Mouse (Mus musculus) liver, embryonic 14.5 days (tissue): Measurements from ENCODE around the gene Hmx2. TPM values are rescaled to one million over a fixed set of nuclear protein-coding genes. Genes with fewer than 3 reads are reported as not detected.

Experiments used
- ATAC-seq: fragments of 200-750 bp; cut with Nextera tagmentation; 2 replicates; pipeline ENCODE4 v1.8.0; 2017; ENCODE audit warnings: moderate number of reproducible peaks, mild to moderate bottlenecking, moderate library complexity; ENCODE audit not compliant: insufficient read depth
- DNase-seq, 3 experiments: peaks; one replicate each; pipeline ENCODE4 v3.0.0-alpha.2; 2012 to 2013; ENCODE audit warnings: low read depth in 3 of 3, low spot score in 3 of 3
- H3K27ac ChIP-seq: fragments of 300-500 bp; sonication (generic); 2 replicates; pipeline ENCODE4 v1.5.1; 2014; ENCODE audit warnings: moderate library complexity, mild to moderate bottlenecking, control low read depth, inconsistent platforms
- H3K27me3 ChIP-seq: fragments of 300-500 bp; sonication (generic); 2 replicates; pipeline ENCODE4 v1.6.1; 2014; ENCODE audit warnings: mild to moderate bottlenecking, low read length, moderate library complexity; ENCODE audit not compliant: control insufficient read depth, insufficient read depth
- H3K36me3 ChIP-seq: fragments of 300-500 bp; sonication (generic); replicated peaks from 2 replicates; pipeline ENCODE4 v1.6.1; 2014; ENCODE audit warnings: low read depth; ENCODE audit not compliant: control insufficient read depth, insufficient read depth
- H3K4me1 ChIP-seq, 2 experiments: fragments of 200-500 bp in 1 of 2; fragments of 300-500 bp in 1 of 2; sonication (generic) in 1 of 2; replicated peaks; 2 replicates each; pipeline ENCODE4 v1.6.1; 2012 to 2014; ENCODE audit warnings: antibody characterized with exemption in 1 of 2, inconsistent platforms in 1 of 2, low read length in 1 of 2; ENCODE audit not compliant: control insufficient read depth in 2 of 2, insufficient read depth in 2 of 2
- H3K4me2 ChIP-seq: fragments of 300-500 bp; sonication (generic); 2 replicates; pipeline ENCODE4 v1.6.1; 2014; ENCODE audit warnings: low read depth, mild to moderate bottlenecking, control low read depth, moderate library complexity
- H3K4me3 ChIP-seq, 2 experiments: fragments of 200-500 bp in 1 of 2; fragments of 300-500 bp in 1 of 2; sonication (generic) in 1 of 2; 2 replicates each; pipeline ENCODE4 v1.5.1; 2012 to 2014; ENCODE audit warnings: low read depth in 2 of 2, low read length in 2 of 2, mild to moderate bottlenecking in 2 of 2, control low read depth in 1 of 2, inconsistent platforms in 1 of 2, moderate library complexity in 1 of 2; ENCODE audit not compliant: insufficient read depth in 1 of 2
- H3K9ac ChIP-seq: fragments of 300-500 bp; sonication (generic); replicated peaks from 2 replicates; pipeline ENCODE4 v1.6.1; 2014; ENCODE audit warnings: mild to moderate bottlenecking, control low read depth, moderate library complexity
- H3K9me3 ChIP-seq: fragments of 300-500 bp; sonication (generic); 2 replicates; pipeline ENCODE4 v1.6.1; 2016; ENCODE audit warnings: low read length, mixed read lengths; ENCODE audit not compliant: control insufficient read depth
- CTCF ChIP-seq: IDR thresholded peaks from 2 replicates; pipeline ENCODE4 v1.5.1; 2016; ENCODE audit warnings: antibody characterized with exemption, low read depth, control low read depth
- EP300 ChIP-seq: IDR thresholded peaks from 2 replicates; pipeline ENCODE4 v1.6.1; 2016; ENCODE audit warnings: antibody characterized with exemption, low read depth
- WGBS: fragments of 180-500 bp; shearing (Covaris S2); extraction: QIAGEN DNeasy Blood & Tissue Kit; methylation state at CpG from one replicate; pipeline ENCODE4 v1.1.7; 2014; ENCODE audit not compliant: insufficient replicate concordance; 5-methylcytosine and 5-hydroxymethylcytosine counted together
- polyA plus RNA-seq, 2 experiments: library from polyadenylated mRNA; depleted of rRNA in 1 of 2; stranded (reverse) in 1 of 2; unstranded in 1 of 2; fragments of >200 nt; fragmentation: Nextera tagmentation in 1 of 2; extraction: Ambion mirVana in 1 of 2; gene quantifications; 2 replicates each; pipeline versions ENCODE4 v1.2.1 to v1.2.3; 2012 to 2014

Gene Hmx2
- polyA plus RNA-seq, 2 experiments: not detected

GRCm38 (mm10) chr7:131603186-131603585 is 54.6 kb downstream of the Hmx2 start:
- DNase-seq (no peak), ATAC-seq (no peak)
- Histone ChIP-seq H3K4me3 (no peak overlapping the region), H3K9me3 (no peaks in the 10 kb centered on the region), H3K4me2 (no peak overlapping the region), H3K36me3 (no peaks in the 10 kb centered on the region), H3K27ac (no peak overlapping the region), H3K4me1 (no peaks in the 10 kb centered on the region), H3K9ac (no peak overlapping the region), H3K27me3 (no peaks in the 10 kb centered on the region)
- TF ChIP-seq EP300 (no peak), CTCF (no peak)
- WGBS: 5% methylated on average over 9 of the region's 11 CpGs

GRCm38 (mm10) chr7:131604946-131605345 is 56.4 kb downstream of the Hmx2 start:
- Histone ChIP-seq H3K9ac (no peak overlapping the region), H3K4me2 (no peak overlapping the region), H3K4me1 (no peaks in the 10 kb centered on the region), H3K9me3 (no peaks in the 10 kb centered on the region), H3K27me3 (no peaks in the 10 kb centered on the region), H3K4me3 (no peak overlapping the region), H3K27ac (no peak overlapping the region), H3K36me3 (no peaks in the 10 kb centered on the region)
- TF ChIP-seq CTCF (no peak), EP300 (no peak)
- ATAC-seq (no peak), DNase-seq (no peak)
- 70% methylated on average over 10 of the region's 10 CpGs for WGBS

- ATAC-seq (no peak), DNase-seq (no peak)
- Histone ChIP-seq H3K4me1 (no peaks in the 10 kb centered on the region), H3K9me3 (no peaks in the 10 kb centered on the region), H3K4me2 (no peak overlapping the region), H3K27me3 (no peaks in the 10 kb centered on the region), H3K27ac (no peak overlapping the region), H3K36me3 (no peaks in the 10 kb centered on the region), H3K9ac (no peak overlapping the region), H3K4me3 (no peak overlapping the region)
- TF ChIP-seq CTCF: no peak
- 31% methylated on average over 4 of the region's 4 CpGs for WGBS
Observed at GRCm38 (mm10) chr7:131605481-131605880, 56.9 kb downstream of the Hmx2 start.

Other genes with a start within 250 kb of the Hmx2 start
- gene Cuzd1, start 226.5 kb upstream of the Hmx2 start, polyA plus RNA-seq (2012; rRNA removed): 0.03 TPM in 1 of 2 replicates, not detected in the other
- not detected in 2 replicates for gene Cuzd1, start 226.5 kb upstream of the Hmx2 start, polyA plus RNA-seq (2014; fragmentation: Nextera tagmentation; extraction: Ambion mirVana)
- 0.37 TPM in 1 of 2 replicates, not detected in the other for gene Fam24b, start 219.3 kb upstream of the Hmx2 start, polyA plus RNA-seq (2012; rRNA removed)
- gene Fam24b, start 219.3 kb upstream of the Hmx2 start, polyA plus RNA-seq (2014; fragmentation: Nextera tagmentation; extraction: Ambion mirVana): not detected in 2 replicates
- gene Fam24a, start 214.9 kb upstream of the Hmx2 start, polyA plus RNA-seq (2012; rRNA removed): not detected in 2 replicates
- not detected in 2 replicates for gene Fam24a, start 214.9 kb upstream of the Hmx2 start, polyA plus RNA-seq (2014; fragmentation: Nextera tagmentation; extraction: Ambion mirVana)
- gene 2310057M21Rik, start 186.0 kb upstream of the Hmx2 start, polyA plus RNA-seq (2012; rRNA removed): 2.8 and 4.6 TPM in 2 replicates
- 7.7 and 9.2 TPM in 2 replicates for gene 2310057M21Rik, start 186.0 kb upstream of the Hmx2 start, polyA plus RNA-seq (2014; fragmentation: Nextera tagmentation; extraction: Ambion mirVana)
- 14.5 and 15.9 TPM in 2 replicates for gene Pstk, start 177.6 kb upstream of the Hmx2 start, polyA plus RNA-seq (2012; rRNA removed)
- 22.9 and 23.2 TPM in 2 replicates for gene Pstk, start 177.6 kb upstream of the Hmx2 start, polyA plus RNA-seq (2014; fragmentation: Nextera tagmentation; extraction: Ambion mirVana)
- 7.7 and 9.5 TPM in 2 replicates for gene Ikzf5, start 138.3 kb upstream of the Hmx2 start, polyA plus RNA-seq (2012; rRNA removed)
- 14.3 and 16.0 TPM in 2 replicates for gene Ikzf5, start 138.3 kb upstream of the Hmx2 start, polyA plus RNA-seq (2014; fragmentation: Nextera tagmentation; extraction: Ambion mirVana)
- 3.2 and 4.5 TPM in 2 replicates for gene Acadsb, start 138.2 kb upstream of the Hmx2 start, polyA plus RNA-seq (2012; rRNA removed)
- 30.2 and 33.6 TPM in 2 replicates for gene Acadsb, start 138.2 kb upstream of the Hmx2 start, polyA plus RNA-seq (2014; fragmentation: Nextera tagmentation; extraction: Ambion mirVana)
- not detected in 2 replicates for gene Hmx3, start 5.9 kb upstream of the Hmx2 start, polyA plus RNA-seq (2012; rRNA removed)
- not detected in 2 replicates for gene Hmx3, start 5.9 kb upstream of the Hmx2 start, polyA plus RNA-seq (2014; fragmentation: Nextera tagmentation; extraction: Ambion mirVana)
- gene Bub3, start 11.4 kb downstream of the Hmx2 start, polyA plus RNA-seq (2012; rRNA removed): 67.4 and 84.4 TPM in 2 replicates
- 105 and 110 TPM in 2 replicates for gene Bub3, start 11.4 kb downstream of the Hmx2 start, polyA plus RNA-seq (2014; fragmentation: Nextera tagmentation; extraction: Ambion mirVana)